Mouse (Mus musculus): ENCODE data around the gene Id2.

- TF ChIP-seq POLR2A (IDR thresholded peaks at IDR 0.05; ENCODE audit: low read depth, low read length) (no peak), CTCF (IDR thresholded peaks at IDR 0.05; ENCODE audit: extremely low read depth, insufficient read depth, insufficient read length, insufficient replicate concordance) (no peak)
These were observed 21.0 kb upstream of the Id2 start for GRCm38 (mm10) chr12:25117856-25118511.
